Mouse (Mus musculus) liver, embryonic 14.5 days (tissue): ENCODE results near the gene Slc44a1.

Experiments used
- CTCF ChIP-seq: IDR thresholded peaks from 2 replicates; pipeline ENCODE4 v1.5.1; 2016; ENCODE audit warnings: antibody characterized with exemption, low read depth, control low read depth
- EP300 ChIP-seq: IDR thresholded peaks from 2 replicates; pipeline ENCODE4 v1.6.1; 2016; ENCODE audit warnings: antibody characterized with exemption, low read depth

DNA sequence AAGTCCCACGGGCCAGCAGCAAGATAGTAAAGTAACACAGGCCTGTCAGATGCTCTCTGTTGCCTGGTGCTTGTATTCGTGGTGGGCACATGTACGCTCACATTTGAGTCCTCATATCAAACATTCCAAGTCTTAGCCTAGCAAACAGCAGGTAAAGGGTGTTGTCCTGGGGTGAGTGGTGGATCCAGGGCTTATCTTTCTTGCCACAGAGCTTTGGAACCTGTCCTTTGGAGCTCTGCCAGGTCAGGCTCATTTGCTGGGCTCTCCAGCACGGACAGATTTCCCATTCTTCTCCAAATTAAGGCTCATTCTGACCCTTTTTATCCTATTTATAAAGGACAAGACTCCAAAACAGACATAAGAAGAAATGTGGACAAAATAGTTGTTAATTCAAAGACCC is 149.9 kb downstream of the Slc44a1 start:
- TF ChIP-seq CTCF (no peak), EP300 (no peak)
